Mouse (Mus musculus) 416B (cell line): ENCODE results near the gene Hs6st2.

Experiments used
- DNase-seq: peaks from one replicate; pipeline ENCODE4 v3.0.0; 2011; ENCODE audit warnings: low read depth

Gene Hs6st2

DNA sequence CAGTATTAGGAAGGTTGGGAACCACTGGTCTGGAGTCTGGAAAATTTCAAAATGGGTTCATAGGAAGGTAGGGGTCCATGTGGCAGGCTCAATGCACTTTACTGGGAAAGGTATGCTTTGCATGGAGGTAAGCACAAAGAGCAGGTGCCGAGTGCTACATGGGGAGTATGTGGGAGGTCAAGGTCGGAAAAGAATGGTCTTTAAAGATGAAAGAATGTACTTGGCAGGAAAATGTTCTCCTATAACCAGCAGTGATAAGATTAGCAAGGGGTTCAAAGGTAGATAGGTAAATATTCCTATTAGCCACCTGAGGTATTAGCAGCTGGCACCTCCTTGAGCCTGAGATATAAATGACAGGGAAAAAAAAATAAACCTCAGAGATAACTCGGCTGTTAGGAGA is 338.1 kb downstream of the Hs6st2 start:
- DNase-seq: no peak
